Mouse (Mus musculus) liver, embryonic 16.5 days (tissue): ENCODE measurements around the gene Clasp1. TPM values are rescaled to one million over a fixed set of nuclear protein-coding genes. Genes with fewer than 3 reads are reported as not detected.
A peak's percentile ranks its signal among the peaks of the same experiment; 100 is the strongest.

Experiments
- ATAC-seq: fragments of 200-750 bp; cut with Nextera tagmentation; 2 replicates; pipeline ENCODE4 v1.8.0; 2017; ENCODE audit warnings: low read depth, mild to moderate bottlenecking, moderate number of reproducible peaks, moderate library complexity
- H3K27ac ChIP-seq: fragments of 300-500 bp; sonication (generic); 2 replicates; pipeline ENCODE4 v1.5.1; 2014; ENCODE audit warnings: mild to moderate bottlenecking, low read length
- H3K27me3 ChIP-seq: fragments of 300-500 bp; sonication (generic); 2 replicates; pipeline ENCODE4 v1.6.1; 2014; ENCODE audit warnings: low read depth, low read length, mixed read lengths; ENCODE audit not compliant: control insufficient read depth, insufficient read depth
- H3K36me3 ChIP-seq: fragments of 300-500 bp; sonication (generic); 2 replicates; pipeline ENCODE4 v1.6.1; 2014; ENCODE audit warnings: mild to moderate bottlenecking; ENCODE audit not compliant: control insufficient read depth, insufficient read depth
- H3K4me1 ChIP-seq: fragments of 300-500 bp; sonication (generic); 2 replicates; pipeline ENCODE4 v1.6.1; 2014; ENCODE audit warnings: low read depth, low read length, mixed read lengths; ENCODE audit not compliant: control insufficient read depth
- H3K4me2 ChIP-seq: fragments of 300-500 bp; sonication (generic); 2 replicates; pipeline ENCODE4 v1.6.1; 2014; ENCODE audit warnings: low read depth, low read length, mixed read lengths
- H3K4me3 ChIP-seq: fragments of 300-500 bp; sonication (generic); 2 replicates; pipeline ENCODE4 v1.5.1; 2014; ENCODE audit warnings: low read depth, mild to moderate bottlenecking, low read length
- H3K9ac ChIP-seq: fragments of 300-500 bp; sonication (generic); 2 replicates; pipeline ENCODE4 v1.6.1; 2014; ENCODE audit warnings: low read depth, low read length
- H3K9me3 ChIP-seq: fragments of 300-500 bp; sonication (generic); replicated peaks from 2 replicates; pipeline ENCODE4 v1.6.1; 2016; ENCODE audit warnings: low read length; ENCODE audit not compliant: control insufficient read depth
- WGBS: fragments of 180-500 bp; shearing (Covaris S2); extraction: QIAGEN DNeasy Blood & Tissue Kit; methylation state at CpG from one replicate; pipeline ENCODE4 v1.1.7; 2014; ENCODE audit not compliant: insufficient replicate concordance; 5-methylcytosine and 5-hydroxymethylcytosine counted together
- polyA plus RNA-seq: library from polyadenylated mRNA; unstranded; fragments of >200 nt; fragmentation: Nextera tagmentation; extraction: Ambion mirVana; gene quantifications from 2 replicates; pipeline ENCODE4 v1.2.1, GENCODE M21; 2015

Clasp1 gene
- polyA plus RNA-seq, result 10.9 and 11.2 TPM in 2 replicates

DNA sequence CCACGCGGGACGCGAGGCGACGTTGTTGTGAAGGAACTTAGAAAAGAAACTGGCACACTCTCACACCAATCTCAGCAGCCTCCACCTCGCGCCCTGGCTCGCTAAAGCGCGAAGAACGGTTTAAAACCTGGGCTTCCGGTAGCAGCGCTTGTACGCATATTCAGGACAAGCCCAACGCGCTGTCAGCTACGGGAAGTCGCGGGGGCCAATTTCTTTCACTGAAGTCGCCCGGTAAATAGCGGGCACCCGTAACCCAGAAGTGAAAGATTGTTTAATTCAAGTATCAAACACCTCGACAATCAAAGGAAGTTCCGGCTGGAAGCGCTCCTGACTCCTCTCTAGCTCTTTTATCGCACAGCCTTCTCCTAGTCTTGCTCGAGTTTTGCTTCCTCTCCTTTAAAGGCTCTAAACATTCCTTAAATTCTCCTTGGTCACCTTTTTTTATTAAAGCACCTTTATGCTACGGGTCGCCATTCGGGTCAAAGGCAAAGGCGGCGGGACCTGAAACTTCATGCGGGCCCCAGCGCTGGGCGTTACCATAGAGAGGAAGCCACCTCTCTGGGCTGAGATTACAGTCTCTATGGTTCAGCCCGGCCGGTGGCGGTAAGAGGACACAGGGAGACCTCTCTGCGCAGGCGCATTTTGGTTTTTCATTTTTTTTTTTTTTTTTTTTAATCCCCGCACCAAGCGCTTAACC lies at the start of gene Clasp1:
Clasp1 (plus strand) TSS at position 302 of the 697 bp plus-strand sequence.
- Histone ChIP-seq H3K4me3 (peak within 1 kb of the TSS; percentile 94), H3K27ac (peak within 1 kb of the TSS; percentile 91), H3K4me2 (peak within 1 kb of the TSS; percentile 81), H3K9ac (peak within 1 kb of the TSS; percentile 92), H3K36me3 (no peaks in the 10 kb centered on the region), H3K27me3 (no peaks in the 10 kb centered on the region), H3K4me1 (peaks cover 11% of the 10 kb centered on the region), H3K9me3 (no peaks in the 10 kb centered on the region)
- 0% methylated on average over 44 of the region's 44 CpGs for WGBS
- ATAC-seq, result peak; percentile 98

DNA sequence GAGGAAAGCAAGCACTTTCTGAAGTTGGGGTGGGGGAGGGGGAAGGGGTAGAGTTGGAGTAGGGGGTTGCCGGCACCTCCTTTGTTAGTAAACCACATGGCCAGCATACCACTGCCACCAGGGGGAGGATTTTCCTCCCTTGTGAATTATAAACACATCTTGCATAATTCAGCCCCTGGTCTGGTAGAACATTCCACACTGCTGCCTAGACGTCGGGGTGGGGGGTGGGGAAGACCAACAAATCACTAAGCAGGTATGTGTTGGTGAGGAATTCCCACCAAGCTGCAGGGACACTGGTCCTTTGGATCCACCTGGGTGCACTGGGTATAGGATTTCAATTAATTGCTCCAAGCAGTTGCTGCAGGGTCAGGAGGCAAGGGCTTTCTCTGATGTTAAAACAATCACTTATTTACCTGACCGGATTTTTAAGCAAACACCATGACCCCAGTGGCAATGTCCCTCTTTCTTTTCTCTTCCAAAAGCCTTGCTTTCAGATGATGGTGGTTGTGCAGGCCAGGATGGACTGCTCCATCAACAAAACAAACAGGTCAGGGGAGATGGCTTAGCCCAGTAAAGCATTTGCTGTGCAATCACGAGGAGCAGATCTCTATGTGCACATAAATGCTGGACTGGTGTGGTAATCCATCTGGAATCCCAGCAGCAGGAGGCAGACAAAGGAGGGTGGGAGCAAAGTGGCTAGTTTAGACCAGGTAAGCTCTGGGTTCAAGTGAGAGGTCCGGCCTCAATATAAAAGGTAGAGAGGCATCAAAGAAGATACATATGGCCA lies 45.0 kb upstream of the Clasp1 start:
- H3K27me3 ChIP-seq, result no peaks in the 10 kb centered on the region
- WGBS, result 35% methylated on average over 6 of the region's 6 CpGs
- ATAC-seq, result 0 out of 2 replicates have a peak, but pooled peaks have one; percentile 30

DNA sequence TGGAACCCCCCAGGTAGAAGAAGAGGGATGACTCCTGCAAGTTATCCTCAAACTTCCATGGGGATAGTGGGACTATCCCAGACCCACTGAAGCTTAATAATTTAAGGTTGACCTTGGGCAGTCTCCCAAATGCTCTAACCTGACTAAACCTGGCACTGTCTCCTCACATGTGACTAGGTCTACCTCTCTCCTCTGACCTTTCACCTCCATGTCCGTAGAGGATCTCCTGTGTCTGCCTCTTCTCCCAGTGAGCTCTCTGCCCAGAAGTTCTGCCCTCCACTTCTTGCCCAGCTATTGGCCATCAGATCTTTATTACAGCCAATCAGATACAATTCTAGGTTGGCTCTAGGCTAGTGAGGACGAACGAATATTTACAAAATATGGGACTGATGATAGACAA lies 38.9 kb upstream of the Clasp1 start:
- Histone ChIP-seq H3K27me3 (no peaks in the 10 kb centered on the region), H3K4me1 (no peaks in the 10 kb centered on the region), H3K36me3 (no peaks in the 10 kb centered on the region), H3K27ac (no peak overlapping the region), H3K9ac (no peak overlapping the region), H3K4me2 (no peak overlapping the region), H3K9me3 (no peaks in the 10 kb centered on the region), H3K4me3 (no peak overlapping the region)
- WGBS, result 58% methylated on average over 3 of the region's 3 CpGs
- ATAC-seq, result no peak

More for the DNA sequence above, 45.0 kb upstream of the Clasp1 start:
- no peak overlapping the region for H3K4me2 ChIP-seq
- H3K36me3 ChIP-seq, result no peaks in the 10 kb centered on the region
- H3K9me3 ChIP-seq, result no peaks in the 10 kb centered on the region
- H3K4me3 ChIP-seq, result no peak overlapping the region
- H3K4me1 ChIP-seq, result no peaks in the 10 kb centered on the region
- H3K9ac ChIP-seq, result no peak overlapping the region
- no peak overlapping the region for H3K27ac ChIP-seq

DNA sequence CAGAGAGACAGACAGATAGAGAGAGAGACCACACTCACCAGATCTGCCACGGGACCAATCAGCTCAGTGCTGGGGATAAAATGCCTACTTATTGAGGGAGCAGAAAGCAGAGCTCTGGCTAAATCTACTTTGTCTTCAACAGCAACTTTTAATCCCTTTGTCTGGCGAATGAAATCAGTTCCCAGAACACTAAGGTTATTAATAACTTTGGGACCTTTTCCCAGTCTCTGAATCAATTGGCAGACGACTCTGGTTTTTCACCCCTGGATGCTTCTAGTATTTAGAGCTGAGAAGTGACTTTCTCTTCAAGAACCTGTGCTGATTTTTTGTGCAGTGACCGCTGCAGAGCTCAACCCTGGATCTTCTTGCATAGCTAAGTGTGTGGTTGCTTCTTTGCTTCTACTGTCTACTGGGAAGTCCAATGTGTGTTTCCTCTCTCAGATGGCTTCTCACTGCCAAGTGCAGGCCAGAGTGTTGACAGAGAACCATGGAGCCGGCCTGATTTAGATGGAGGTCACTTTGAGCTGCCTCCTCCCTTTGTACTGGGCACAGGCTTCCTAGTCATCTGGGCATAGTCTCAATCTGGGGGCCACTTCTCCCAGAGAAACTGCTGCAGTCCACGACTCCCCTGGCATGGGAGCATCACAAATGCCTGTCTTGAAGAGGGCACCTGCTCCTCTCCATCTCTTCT lies 29.6 kb upstream of the Clasp1 start:
- no peaks in the 10 kb centered on the region for H3K9me3 ChIP-seq
- no peak overlapping the region for H3K9ac ChIP-seq
- no peaks in the 10 kb centered on the region for H3K36me3 ChIP-seq
- no peak overlapping the region for H3K4me3 ChIP-seq
- H3K4me2 ChIP-seq, result no peak overlapping the region
- 54% methylated on average over 6 of the region's 6 CpGs for WGBS
- H3K4me1 ChIP-seq, result no peaks in the 10 kb centered on the region
- no peak for ATAC-seq
- H3K27me3 ChIP-seq, result no peaks in the 10 kb centered on the region
- no peak overlapping the region for H3K27ac ChIP-seq

DNA sequence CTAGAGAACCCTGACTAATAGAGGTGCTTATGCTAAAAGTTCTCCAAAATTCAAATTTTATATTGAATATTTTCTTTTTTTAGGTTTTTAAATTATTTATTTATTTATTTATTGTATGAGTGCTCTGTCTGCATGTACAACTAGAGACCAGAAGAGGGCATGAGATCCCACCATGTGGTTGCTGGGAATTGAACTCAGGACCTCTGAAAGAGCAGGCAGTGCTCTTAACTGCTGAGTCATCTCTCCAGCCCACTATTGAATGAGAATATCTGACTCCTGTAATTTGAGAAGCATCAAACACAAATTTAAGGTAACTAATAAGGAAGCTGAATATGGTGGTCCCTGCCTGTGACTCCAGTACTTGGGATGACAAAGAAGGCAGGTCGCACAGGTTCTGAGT lies 20.9 kb upstream of the Clasp1 start:
- 63% methylated on average over 1 of the region's 1 CpGs for WGBS
- H3K27ac ChIP-seq, result no peak overlapping the region
- H3K9ac ChIP-seq, result no peak overlapping the region
- no peaks in the 10 kb centered on the region for H3K9me3 ChIP-seq
- no peaks in the 10 kb centered on the region for H3K4me1 ChIP-seq
- no peak overlapping the region for H3K4me3 ChIP-seq
- no peak overlapping the region for H3K4me2 ChIP-seq
- no peak for ATAC-seq
- no peaks in the 10 kb centered on the region for H3K27me3 ChIP-seq
- H3K36me3 ChIP-seq, result no peaks in the 10 kb centered on the region

DNA sequence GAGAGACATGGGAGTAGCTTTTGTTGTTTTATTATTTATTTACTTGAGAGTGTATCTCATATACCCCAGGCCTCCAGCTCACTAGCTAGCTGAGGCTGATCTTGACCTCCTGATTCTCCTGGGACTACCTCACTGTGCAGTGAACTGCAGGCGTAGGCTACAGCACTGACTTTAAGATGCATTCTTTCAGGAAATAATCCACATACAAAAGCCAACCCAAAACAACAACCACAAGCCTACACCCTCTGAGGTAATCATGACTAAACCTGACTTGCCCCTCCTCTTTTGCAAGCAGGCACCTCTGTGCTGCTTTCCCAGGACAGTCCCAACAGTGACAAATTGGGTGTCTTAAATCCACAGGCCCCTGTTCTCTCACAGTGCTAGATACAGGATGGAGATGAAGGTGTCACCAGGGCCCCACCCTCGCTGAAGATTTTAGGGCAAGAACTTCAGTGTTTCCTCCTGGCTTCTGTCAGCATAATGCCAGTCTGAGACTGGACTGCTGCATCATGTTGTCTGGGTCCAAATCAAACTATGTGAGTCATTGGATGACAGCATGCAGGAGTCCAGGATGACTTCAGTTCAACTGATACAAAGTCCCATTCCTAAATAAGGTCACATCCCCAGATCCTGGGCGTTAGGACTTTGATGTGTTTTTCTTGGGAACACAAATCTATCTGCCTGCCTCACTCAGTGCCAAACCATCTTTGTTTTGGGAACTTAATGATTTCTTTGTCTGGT lies 20.0 kb upstream of the Clasp1 start:
- H3K4me2 ChIP-seq, result no peak overlapping the region
- no peak overlapping the region for H3K9ac ChIP-seq
- H3K27me3 ChIP-seq, result no peaks in the 10 kb centered on the region
- no peaks in the 10 kb centered on the region for H3K4me1 ChIP-seq
- ATAC-seq, result no peak
- H3K27ac ChIP-seq, result no peak overlapping the region
- 47% methylated on average over 3 of the region's 3 CpGs for WGBS
- H3K36me3 ChIP-seq, result no peaks in the 10 kb centered on the region
- H3K4me3 ChIP-seq, result no peak overlapping the region
- H3K9me3 ChIP-seq, result no peaks in the 10 kb centered on the region

DNA sequence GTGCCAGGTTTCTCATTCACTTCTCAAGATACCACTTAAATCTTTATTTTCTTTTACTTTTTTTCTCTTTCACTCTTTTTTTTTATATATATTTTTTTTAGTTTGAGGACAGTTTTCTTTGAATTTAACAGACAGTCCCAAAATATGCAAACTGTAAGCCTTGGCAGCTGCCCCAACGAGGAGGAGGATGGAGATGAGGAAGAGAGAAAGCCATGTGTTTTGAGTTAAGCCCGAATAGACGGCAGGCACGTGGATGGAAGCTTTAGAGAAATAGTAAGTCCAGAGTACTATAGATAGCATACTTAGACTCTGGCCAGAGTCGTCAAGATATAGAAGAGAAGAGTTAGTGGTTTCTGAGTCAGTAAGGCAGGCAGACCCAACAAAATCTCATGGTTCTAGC lies 11.1 kb upstream of the Clasp1 start:
- no peak overlapping the region for H3K4me3 ChIP-seq
- no peak for ATAC-seq
- no peak overlapping the region for H3K27ac ChIP-seq
- H3K36me3 ChIP-seq, result no peaks in the 10 kb centered on the region
- H3K4me2 ChIP-seq, result no peak overlapping the region
- no peak overlapping the region for H3K9ac ChIP-seq
- no peaks in the 10 kb centered on the region for H3K27me3 ChIP-seq
- 59% methylated on average over 5 of the region's 5 CpGs for WGBS
- H3K9me3 ChIP-seq, result no peaks in the 10 kb centered on the region
- no peaks in the 10 kb centered on the region for H3K4me1 ChIP-seq

DNA sequence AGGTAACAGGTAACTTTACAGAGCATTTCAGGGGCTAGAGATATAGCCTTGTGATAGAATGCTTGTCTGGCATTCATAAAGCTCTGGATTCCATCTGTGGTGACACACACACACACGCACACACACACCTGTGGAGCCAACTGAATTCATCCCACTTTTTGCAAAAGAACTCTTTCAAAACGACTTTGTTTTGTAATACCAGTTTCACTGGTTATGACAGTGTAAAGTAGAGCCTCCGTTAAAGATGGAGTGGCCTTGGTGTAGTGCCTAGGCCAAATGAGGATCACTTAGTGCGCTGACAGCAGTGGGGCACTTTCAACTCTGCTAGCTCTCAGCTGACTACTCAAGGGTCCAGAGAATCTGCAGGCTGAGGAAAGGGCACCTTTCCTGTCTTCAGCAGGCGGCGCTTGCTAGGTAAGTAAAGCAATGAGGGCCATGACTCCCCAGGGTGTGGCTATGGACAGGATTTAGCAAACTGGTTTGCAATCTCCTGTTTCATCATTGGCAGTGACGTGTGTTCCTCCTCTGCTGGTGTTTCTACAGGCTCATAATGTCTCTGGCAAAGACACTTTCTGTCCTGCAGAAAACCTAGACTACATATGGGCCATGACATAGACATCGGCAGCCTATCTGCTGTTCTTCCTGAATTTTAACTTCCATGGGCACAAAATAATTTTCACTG lies 8.6 kb upstream of the Clasp1 start:
- Histone ChIP-seq H3K9ac (no peak overlapping the region), H3K27ac (no peak overlapping the region), H3K4me2 (no peak overlapping the region), H3K9me3 (no peaks in the 10 kb centered on the region), H3K36me3 (no peaks in the 10 kb centered on the region), H3K27me3 (no peaks in the 10 kb centered on the region), H3K4me3 (no peak overlapping the region), H3K4me1 (no peaks in the 10 kb centered on the region)
- WGBS, result 58% methylated on average over 8 of the region's 8 CpGs
- peak; percentile 19; the same call in 1 of the 2 replicates for ATAC-seq
